Mouse (Mus musculus) kidney, postnatal 14 days (tissue): Measurements from ENCODE around the gene Tprn.

Source experiments
- DNase-seq: peaks from one replicate; pipeline ENCODE4 v3.0.0; 2022; ENCODE audit warnings: mixed read lengths

Gene Tprn

GRCm38 (mm10) chr2:25266720-25267119, 4.3 kb downstream of the Tprn start:
- DNase-seq, result peak; percentile 77

DNA sequence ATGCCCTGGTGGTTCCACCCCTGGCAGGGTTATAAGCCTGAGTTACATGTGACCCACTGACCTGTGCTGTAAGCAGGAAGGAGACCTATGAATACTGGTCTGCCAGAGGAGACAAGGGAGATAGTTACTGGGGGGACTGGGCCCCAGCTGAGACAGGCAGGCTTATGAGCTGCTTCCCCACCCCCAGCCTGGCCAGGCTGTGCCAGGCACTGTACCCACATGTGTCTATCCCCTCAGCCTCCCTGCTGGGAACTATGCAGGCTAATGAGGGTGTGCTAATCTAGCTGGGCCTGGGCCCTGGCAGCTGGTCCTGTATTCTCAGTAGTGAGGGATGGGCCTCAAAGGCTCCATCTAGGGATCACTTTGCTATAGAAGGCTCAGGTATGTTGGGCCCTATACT, 4.8 kb downstream of the Tprn start:
- no peak for DNase-seq

DNA sequence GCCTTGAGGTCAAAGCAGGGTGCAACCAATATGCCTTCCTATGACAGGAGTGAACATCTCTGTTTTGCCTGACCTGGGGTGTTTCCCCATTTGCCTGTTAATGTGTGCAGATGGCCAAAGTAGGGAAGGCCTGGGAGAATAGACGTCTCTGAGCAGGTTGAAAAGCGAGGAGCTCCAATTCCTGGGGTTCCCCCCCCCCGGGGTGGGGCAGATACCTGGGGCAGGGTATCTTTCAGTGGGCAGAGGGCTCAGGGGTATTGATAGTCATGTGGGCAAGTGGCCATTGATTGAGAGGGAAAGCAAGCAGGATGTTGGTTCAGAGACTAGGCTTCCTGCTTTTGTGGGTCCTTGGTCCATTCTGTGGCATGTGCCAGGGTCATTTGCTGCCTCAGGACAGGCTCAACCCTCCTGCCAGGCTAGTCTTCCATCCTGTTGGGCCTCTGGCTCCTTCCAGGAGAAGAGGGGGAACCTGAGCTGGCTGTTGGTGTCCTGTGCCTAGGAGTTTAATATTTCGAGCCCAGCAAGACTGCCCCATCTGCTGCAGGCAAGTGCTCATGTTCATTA, 5.4 kb downstream of the Tprn start:
- no peak for DNase-seq

- peak; percentile 99 for DNase-seq
Observed at GRCm38 (mm10) chr2:25271827-25272511, 9.6 kb downstream of the Tprn start, which contains the start of the genes Ssna1 and Anapc2. Gene Ssna1 (minus strand): TSS chr2:25272438. Gene Anapc2 (plus strand): TSS chr2:25272478.

DNA sequence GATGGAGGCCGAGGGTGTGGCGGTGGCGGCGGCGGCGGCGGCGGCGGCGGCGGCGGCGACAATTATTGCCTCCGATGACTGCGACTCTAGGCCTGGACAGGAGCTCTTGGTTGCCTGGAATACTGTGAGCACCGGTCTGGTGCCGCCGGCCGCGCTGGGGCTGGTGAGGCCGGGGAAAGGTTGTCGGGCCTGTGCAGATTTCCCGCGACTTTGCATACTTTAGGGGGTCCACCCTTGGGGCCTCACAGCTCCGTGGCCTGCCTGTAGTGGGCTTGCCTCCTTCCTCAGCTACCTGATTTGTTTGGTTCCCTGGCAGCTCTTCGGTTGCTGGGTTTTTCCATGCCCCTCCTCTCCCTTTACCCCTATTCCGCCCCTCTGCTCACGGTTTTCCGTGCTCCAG, 10.1 kb downstream of the Tprn start:
- DNase-seq, result no peak

- DNase-seq, result no peak
Observed at GRCm38 (mm10) chr2:25273010-25273409, 10.6 kb downstream of the Tprn start.

GRCm38 (mm10) chr2:25278928-25279882, 16.8 kb downstream of the Tprn start:
- peak; percentile 84 for DNase-seq

DNA sequence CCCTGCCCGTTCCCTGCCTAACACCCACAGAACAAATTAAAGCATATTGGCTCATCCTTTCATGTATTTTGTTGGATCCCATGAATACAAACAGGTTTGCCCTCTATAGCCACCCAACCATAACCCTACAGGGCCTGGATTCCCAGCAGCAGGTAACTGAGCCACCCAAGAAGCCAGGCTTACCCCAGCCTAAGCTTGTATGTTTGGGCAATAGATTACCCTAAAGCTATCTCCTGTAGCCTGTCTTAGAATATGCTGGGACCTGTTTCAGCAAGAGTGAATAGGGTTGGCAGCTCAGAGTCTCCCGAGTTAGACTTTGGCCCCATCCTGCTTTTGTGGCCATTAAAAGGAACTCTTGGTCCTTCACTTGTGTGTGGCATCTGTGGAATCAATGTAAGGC, 23.1 kb downstream of the Tprn start:
- no peak for DNase-seq

DNA sequence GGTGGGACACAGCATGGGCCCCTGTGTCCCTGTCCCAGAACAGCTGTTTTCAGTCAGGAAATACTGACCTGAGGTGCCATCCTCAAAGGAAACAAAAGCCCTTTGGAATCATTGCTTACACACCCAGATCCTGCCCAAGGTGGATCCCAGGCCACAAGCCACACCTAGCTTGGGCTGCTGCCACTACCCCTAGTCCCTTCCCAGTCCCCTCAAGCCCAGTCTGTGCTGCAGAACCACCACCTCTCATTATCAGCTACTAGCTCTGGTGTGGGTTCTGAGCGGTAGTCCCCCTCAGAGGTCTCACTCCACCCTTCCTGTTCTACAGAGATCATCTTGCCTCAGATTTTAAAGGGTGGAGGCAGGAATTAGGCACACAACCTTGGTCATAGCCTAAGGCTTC, 23.9 kb downstream of the Tprn start:
- DNase-seq, result no peak

- peak; percentile 51 for DNase-seq
Observed at GRCm38 (mm10) chr2:25286837-25287636, 24.6 kb downstream of the Tprn start.

DNA sequence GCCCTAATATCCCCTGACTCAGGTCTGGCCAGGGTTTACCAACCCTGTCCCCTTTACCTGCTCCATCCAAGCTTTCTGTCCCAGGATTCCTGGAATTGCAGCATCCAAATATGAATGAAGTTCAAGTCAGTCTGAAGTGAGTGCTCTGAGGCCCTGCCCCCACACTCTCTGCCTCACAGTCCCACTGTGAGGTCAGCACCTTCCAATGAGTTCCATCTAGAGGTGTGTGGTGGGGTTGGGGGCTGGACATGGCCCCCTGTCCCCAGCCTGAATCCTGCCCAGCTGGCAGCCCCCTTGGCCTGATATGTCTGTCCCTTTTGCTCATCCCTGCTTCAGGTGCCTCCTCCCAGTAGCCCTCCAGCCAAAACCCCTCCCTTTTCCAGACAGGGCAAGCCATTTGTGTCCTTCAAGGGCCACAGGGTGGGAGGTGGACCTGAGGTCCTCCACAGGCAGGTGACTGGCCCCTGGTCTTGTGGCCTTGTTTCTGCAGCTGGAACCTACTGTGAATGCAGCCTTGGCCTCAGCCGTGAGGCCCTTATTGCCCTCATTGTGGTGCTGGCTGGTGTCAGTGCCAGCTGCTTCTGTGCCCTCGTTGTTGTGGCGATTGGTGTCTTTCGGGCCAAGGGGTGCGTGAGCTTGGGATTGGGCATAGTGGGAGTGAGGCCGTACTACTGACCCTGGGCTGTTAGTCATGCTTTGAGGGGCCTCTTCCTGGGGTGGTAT, 25.7 kb downstream of the Tprn start, which contains the start of gene Tmem210:
Tmem210 (plus strand) TSS at position 219 of the 723 bp plus-strand sequence.
- DNase-seq, result no peak

GRCm38 (mm10) chr2:25288734-25289345, 26.4 kb downstream of the Tprn start:
- DNase-seq, result no peak

DNA sequence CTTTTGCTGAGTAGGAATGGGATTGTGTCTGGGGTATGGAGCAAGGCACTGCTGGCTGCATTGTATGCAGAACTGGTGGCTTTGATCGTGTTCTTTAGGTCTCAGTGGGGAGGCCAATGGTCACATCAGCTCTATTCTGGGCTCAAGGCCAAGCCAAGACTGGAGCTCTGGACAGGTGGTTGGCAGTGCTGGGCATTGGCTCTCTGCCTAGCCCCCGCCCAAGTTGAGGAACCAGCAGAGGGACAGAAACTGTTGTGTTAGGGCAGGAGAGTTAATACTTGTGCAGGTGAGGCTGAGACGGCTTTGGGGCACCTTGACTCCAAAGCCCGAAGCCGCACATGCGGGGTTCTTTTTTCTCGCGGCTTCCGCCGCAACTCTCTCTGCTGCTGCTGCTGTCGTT, 27.2 kb downstream of the Tprn start, which contains the start of gene Lrrc26:
Lrrc26 (plus strand) TSS at position 265 of the 400 bp plus-strand sequence.
- peak; percentile 88 for DNase-seq

DNA sequence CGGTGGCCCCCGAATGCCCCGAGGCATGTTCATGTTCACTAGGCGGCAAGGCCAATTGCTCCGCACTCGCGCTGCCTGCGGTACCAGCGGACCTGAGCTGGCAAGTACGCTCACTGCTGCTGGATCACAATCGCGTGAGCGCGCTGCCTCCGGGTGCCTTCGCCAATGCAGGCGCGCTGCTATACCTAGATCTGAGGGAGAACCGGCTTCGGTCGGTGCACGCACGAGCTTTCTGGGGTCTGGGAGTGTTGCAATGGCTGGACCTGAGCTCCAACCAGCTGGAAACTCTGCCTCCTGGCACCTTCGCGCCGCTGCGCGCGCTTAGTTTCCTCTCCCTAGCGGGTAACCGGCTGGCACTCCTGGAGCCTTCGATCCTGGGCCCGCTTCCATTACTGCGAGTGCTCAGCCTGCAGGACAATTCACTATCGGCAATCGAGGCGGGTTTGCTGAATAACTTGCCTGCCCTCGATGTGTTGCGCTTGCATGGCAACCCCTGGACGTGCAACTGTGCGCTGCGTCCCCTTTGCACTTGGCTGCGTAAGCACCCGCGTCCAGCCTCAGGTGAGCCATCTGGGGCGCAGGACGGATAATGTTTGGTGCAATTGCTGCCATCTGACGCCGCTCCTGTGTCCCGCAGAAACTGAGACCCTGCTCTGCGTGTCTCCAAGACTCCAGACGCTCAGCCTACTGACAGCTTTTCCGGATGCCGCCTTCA, 27.8 kb downstream of the Tprn start:
- peak; percentile 53 for DNase-seq

DNA sequence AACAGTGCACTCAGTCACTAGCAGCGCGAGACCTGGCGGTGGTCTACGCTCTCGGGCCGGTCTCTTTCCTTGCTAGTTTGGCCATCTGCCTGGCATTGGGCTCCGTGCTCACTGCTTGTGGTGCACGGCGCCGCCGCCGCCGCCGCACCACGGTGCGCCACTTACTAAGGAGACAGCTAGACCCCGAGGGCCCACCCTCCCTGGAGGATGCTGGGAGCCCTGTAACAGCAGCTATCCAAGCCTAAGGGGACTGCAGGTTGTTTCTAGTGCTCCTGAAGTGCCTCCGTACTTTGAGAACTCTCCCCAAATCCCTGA, 28.4 kb downstream of the Tprn start:
- peak; percentile 29 for DNase-seq

GRCm38 (mm10) chr2:25291184-25292053, 29.0 kb downstream of the Tprn start:
- no peak for DNase-seq

- peak; percentile 26 for DNase-seq
Observed at GRCm38 (mm10) chr2:25292054-25292544, 29.7 kb downstream of the Tprn start.

DNA sequence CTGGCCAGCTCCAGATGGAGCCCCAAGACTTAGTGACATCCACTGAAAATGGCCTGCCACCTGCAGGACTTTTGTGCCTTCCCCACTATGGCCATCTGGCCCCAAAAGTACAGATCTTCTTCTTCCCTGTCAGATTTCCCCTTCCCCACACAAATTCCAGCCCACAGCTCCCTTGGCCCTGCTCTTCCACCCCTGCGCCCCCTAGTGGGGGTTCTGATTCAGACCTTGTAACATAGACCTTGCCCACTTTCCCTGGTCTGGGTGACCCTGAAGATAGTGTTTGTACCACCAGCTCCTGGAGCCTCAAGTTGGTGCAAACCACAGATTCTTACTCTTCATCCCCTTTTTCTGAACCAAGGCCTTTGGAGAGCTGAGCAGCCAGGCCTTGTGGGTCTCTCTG, 30.4 kb downstream of the Tprn start:
- peak; percentile 78 for DNase-seq

DNA sequence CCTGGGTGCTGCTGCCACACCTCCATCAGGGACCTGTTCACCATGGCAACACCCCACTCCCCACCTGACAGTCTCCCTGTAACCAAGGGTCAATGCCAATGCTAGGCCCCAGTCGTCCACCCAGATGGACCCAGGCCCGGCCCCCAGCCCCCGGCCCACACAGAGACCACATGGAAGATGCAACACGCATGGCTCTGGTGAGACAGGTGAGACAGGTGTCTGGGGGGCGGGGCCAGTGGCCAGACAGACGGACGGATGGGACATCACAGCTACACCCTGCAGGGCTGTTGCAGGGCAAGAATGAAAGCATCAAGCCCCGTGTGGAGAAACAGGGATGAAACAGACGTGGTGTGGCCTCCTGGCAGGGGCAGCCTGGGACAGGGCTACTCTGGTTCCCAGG, 31.3 kb downstream of the Tprn start:
- DNase-seq, result no peak

GRCm38 (mm10) chr2:25297093-25297492, 34.7 kb downstream of the Tprn start:
- DNase-seq, result no peak
